Mouse (Mus musculus) hindbrain, embryonic 12.5 days (tissue): Measurements from ENCODE around the gene Atxn7l2. TPM values are rescaled to one million over a fixed set of nuclear protein-coding genes. Genes with fewer than 3 reads are reported as not detected.
"Not testable (repeated sequence)": the region's sequence is repeated elsewhere in the genome, so short reads cannot be mapped to it uniquely, and the experiment has no call there.

Experiments
- ATAC-seq: fragments of 200-750 bp; cut with Nextera tagmentation; 2 replicates; pipeline ENCODE4 v1.8.0; 2017; ENCODE audit warnings: moderate TSS enrichment; ENCODE audit not compliant: low FRiP score
- H3K27ac ChIP-seq: fragments of 300-500 bp; sonication (generic); 2 replicates; pipeline ENCODE4 v1.5.1; 2016; ENCODE audit warnings: mild to moderate bottlenecking
- H3K27me3 ChIP-seq: fragments of 300-500 bp; sonication (generic); 2 replicates; pipeline ENCODE4 v1.6.1; 2016; ENCODE audit warnings: mild to moderate bottlenecking
- H3K36me3 ChIP-seq: fragments of 300-500 bp; sonication (generic); 2 replicates; pipeline ENCODE4 v1.6.1; 2016; ENCODE audit warnings: mild to moderate bottlenecking
- H3K4me1 ChIP-seq: fragments of 300-500 bp; sonication (generic); 2 replicates; pipeline ENCODE4 v1.6.1; 2016
- H3K4me2 ChIP-seq: fragments of 300-500 bp; sonication (generic); replicated peaks from 2 replicates; pipeline ENCODE4 v1.6.1; 2016; ENCODE audit warnings: mild to moderate bottlenecking
- H3K4me3 ChIP-seq: fragments of 300-500 bp; sonication (generic); 2 replicates; pipeline ENCODE4 v1.5.1; 2016; ENCODE audit warnings: mild to moderate bottlenecking
- H3K9ac ChIP-seq: fragments of 300-500 bp; sonication (generic); 2 replicates; pipeline ENCODE4 v1.6.1; 2016; ENCODE audit warnings: mild to moderate bottlenecking, moderate library complexity
- H3K9me3 ChIP-seq: fragments of 300-500 bp; sonication (generic); replicated peaks from 2 replicates; pipeline ENCODE4 v1.6.1; 2016; ENCODE audit warnings: mild to moderate bottlenecking
- WGBS: fragments of 180-500 bp; shearing (Covaris S2); methylation state at CpG from one replicate; pipeline ENCODE4 v1.1.7; 2016; 5-methylcytosine and 5-hydroxymethylcytosine counted together
- polyA plus RNA-seq: library from polyadenylated mRNA; unstranded; fragments of >200 nt; fragmentation: Nextera tagmentation; extraction: Ambion mirVana; gene quantifications from 2 replicates; pipeline ENCODE4 v1.2.1, GENCODE M21; 2016

Atxn7l2 gene
- 27.6 and 29.6 TPM in 2 replicates for polyA plus RNA-seq

- peaks cover 7% of the 10 kb centered on the region; the same call in 1 of the 2 replicates for H3K27me3 ChIP-seq
- H3K9me3 ChIP-seq = no peaks in the 10 kb centered on the region
- peaks cover 27% of the 10 kb centered on the region for H3K36me3 ChIP-seq
- peak; percentile 88 for ATAC-seq
- H3K4me2 ChIP-seq = peak within 1 kb of the TSS; percentile 92
- peak within 1 kb of the TSS; percentile 62 for H3K4me3 ChIP-seq
- peak within 1 kb of the TSS; percentile 92 for H3K9ac ChIP-seq
- under 1% methylated on average over 14 of the region's 14 CpGs for WGBS
- H3K4me1 ChIP-seq = peaks cover 21% of the 10 kb centered on the region
- peak within 1 kb of the TSS; percentile 93 for H3K27ac ChIP-seq
Measured at GRCm38 (mm10) chr3:108210771-108211139, at the start of gene Atxn7l2. TSS of gene Atxn7l2 (minus strand) at chr3:108210934.

DNA sequence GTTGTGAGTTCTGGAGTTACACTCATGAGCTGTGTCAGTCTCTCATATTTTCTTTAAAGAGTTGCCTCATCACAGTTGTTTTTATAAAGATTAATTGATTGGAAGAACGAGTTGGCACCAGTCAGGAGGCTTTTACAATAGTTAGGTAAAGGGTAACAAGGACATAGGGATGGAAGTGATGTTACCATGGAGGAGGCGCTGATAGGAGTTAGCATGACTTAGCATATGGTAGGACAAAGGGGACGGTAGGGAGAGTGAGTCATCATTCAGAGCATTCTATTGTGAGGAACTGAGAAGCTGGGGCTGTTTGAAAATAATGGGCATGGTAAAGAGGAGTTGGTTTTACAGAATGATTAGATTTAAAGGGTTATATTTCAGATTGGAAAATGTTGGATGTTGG, 48.6 kb upstream of the Atxn7l2 start:
- no peaks in the 10 kb centered on the region for H3K9me3 ChIP-seq
- ATAC-seq = no peak
- no peaks in the 10 kb centered on the region for H3K27me3 ChIP-seq
- peaks cover 14% of the 10 kb centered on the region for H3K4me1 ChIP-seq
- peaks cover 16% of the 10 kb centered on the region for H3K36me3 ChIP-seq
- 56% methylated on average over 3 of the region's 3 CpGs for WGBS
- H3K27ac ChIP-seq = no peak overlapping the region
- no peak overlapping the region for H3K4me2 ChIP-seq
- no peak overlapping the region for H3K4me3 ChIP-seq
- no peak overlapping the region for H3K9ac ChIP-seq

GRCm38 (mm10) chr3:108257831-108258500, 47.2 kb upstream of the Atxn7l2 start:
- 78% methylated on average over 3 of the region's 3 CpGs for WGBS
- H3K27ac ChIP-seq = no peak overlapping the region

DNA sequence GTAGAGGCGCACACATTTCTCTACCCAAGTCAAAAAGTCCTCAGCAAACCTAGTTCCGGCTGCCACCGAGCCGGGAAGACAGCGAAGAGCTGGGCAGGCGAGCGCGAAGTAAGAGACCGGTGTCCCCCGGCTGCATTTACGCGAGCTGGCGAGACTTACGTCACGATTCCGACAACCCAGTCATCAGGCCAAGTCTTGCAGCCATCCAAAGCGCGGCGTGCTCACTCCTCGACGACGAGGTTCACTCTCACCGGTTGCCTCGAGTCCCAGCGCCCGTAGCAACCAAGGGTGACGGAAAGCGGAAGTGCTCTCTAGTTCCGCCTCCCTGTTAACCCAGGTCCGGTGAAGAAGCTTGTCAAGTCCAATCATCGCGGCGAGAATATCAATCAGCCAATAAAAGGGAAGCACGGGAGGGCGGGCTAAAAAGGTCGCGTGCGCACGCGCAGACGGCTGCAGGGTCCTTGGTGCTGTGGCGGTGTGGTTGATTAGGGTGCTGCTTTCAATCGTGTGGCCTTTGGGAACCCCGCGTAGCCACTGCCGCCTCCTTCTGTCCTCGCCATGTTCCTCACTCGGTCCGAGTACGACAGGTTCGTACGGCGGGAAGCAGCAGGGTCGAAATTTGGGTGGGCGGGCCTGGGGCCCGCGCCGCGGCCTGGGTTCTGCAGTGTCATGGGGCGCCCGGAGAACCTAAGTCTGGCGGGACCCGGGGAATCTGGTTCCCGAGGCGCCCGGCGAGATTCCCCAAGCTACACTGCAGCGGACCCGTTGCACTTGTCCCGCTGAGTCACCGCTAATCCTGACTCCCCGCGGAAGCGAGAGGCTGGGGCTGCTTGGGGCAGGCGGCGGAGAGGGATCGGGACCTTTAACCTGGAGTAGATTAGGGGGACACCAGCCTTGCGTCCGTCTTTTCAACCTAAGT, 46.2 kb upstream of the Atxn7l2 start, which contains the start of gene Psma5:
TSS of gene Psma5 (plus strand) at position 208 of the 919 bp plus-strand sequence.
- Histone ChIP-seq H3K9me3 (no peaks in the 10 kb centered on the region), H3K36me3 (peaks cover 3% of the 10 kb centered on the region), H3K4me1 (peaks cover 14% of the 10 kb centered on the region), H3K27me3 (no peaks in the 10 kb centered on the region), H3K4me2 (peak within 1 kb of the TSS; percentile 85), H3K4me3 (peak within 1 kb of the TSS; percentile 98), H3K27ac (no peak within 1 kb of the TSS), H3K9ac (peak within 1 kb of the TSS; percentile 94)
- WGBS = under 1% methylated on average over 79 of the region's 79 CpGs
- peak; percentile 100 for ATAC-seq

More at GRCm38 (mm10) chr3:108257831-108258500, 47.2 kb upstream of the Atxn7l2 start:
- Histone ChIP-seq H3K4me2 (peak overlapping the region; percentile 85), H3K4me1 (peaks cover 14% of the 10 kb centered on the region), H3K27me3 (no peaks in the 10 kb centered on the region), H3K4me3 (peak overlapping the region; percentile 98), H3K9ac (peak overlapping the region; percentile 94), H3K36me3 (peaks cover 9% of the 10 kb centered on the region), H3K9me3 (no peaks in the 10 kb centered on the region)
- ATAC-seq = no peak

- ATAC-seq = no peak
- no peak overlapping the region for H3K27ac ChIP-seq
- WGBS = 84% methylated on average over 2 of the region's 2 CpGs
- H3K36me3 ChIP-seq = no peaks in the 10 kb centered on the region
- no peak overlapping the region for H3K4me2 ChIP-seq
- H3K27me3 ChIP-seq = no peaks in the 10 kb centered on the region
- H3K9me3 ChIP-seq = no peaks in the 10 kb centered on the region
- H3K9ac ChIP-seq = no peak overlapping the region
- no peak overlapping the region for H3K4me3 ChIP-seq
- H3K4me1 ChIP-seq = no peaks in the 10 kb centered on the region
Measured at GRCm38 (mm10) chr3:108246857-108247256, 36.1 kb upstream of the Atxn7l2 start.

- no peak overlapping the region for H3K27ac ChIP-seq
- no peak overlapping the region for H3K9ac ChIP-seq
- no peak overlapping the region for H3K4me2 ChIP-seq
- no peak for ATAC-seq
- no peaks in the 10 kb centered on the region for H3K4me1 ChIP-seq
- H3K9me3 ChIP-seq = no peaks in the 10 kb centered on the region
- no peak overlapping the region for H3K4me3 ChIP-seq
- H3K27me3 ChIP-seq = no peaks in the 10 kb centered on the region
- WGBS = 90% methylated on average over 3 of the region's 3 CpGs
- no peaks in the 10 kb centered on the region for H3K36me3 ChIP-seq
Measured at GRCm38 (mm10) chr3:108241243-108241839, 30.6 kb upstream of the Atxn7l2 start.

DNA sequence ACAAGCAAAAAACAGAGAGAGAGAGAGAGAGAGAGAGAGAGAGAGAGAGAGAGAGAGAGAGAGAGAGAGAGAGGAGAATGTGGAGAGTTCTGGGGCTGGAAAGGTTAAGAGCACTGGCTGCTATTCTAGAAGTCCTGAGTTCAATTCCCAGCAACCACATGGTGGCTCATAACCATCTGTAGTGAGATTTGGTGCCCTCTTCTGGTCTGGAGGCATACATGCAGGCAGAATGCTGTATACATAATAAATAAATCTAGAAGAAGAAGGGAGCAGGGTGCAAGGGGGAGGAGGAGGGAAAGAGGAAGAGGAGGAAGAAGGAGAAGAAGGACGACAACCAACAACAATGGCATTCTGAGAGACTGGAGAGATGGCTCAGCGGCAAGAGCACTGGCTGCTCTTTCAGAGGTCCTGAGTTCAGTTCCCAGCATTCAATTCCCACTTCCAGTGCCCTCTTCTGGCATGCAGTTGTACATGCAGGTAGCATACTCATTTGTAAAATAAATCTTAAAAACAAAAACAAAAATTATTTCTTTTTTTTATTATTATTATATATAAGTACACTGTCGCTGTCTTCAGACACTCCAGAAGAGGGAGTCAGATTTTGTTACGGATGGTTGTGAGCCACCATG, 26.9 kb upstream of the Atxn7l2 start:
- not testable (repeated sequence) for H3K27me3 ChIP-seq, H3K4me1 ChIP-seq, ATAC-seq, H3K9ac ChIP-seq, H3K4me3 ChIP-seq, H3K36me3 ChIP-seq, H3K9me3 ChIP-seq, H3K4me2 ChIP-seq, H3K27ac ChIP-seq
- WGBS = 83% methylated on average over 4 of the region's 4 CpGs

DNA sequence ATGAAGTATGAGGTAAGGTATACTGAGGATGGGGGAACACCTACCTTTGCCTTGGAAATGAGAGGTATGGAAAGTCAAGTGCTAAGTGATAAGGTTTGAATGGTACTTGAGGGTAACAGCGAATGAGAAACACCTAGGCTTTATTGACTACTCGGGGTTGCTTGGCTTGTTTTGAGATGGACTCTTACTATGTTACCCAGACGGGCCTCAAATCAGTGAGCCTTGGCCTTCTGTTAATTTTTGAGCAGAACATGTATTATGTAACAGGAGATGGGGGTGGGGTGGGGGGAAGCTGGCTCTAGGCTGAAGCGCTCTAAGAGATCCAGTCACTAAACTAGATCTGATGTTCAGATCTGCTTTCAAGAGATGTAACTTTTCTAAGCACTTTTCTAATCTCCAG, 20.9 kb upstream of the Atxn7l2 start:
- H3K9me3 ChIP-seq = no peaks in the 10 kb centered on the region
- no peak overlapping the region for H3K4me2 ChIP-seq
- WGBS = 83% methylated on average over 4 of the region's 4 CpGs
- no peak overlapping the region for H3K4me3 ChIP-seq
- no peak overlapping the region for H3K27ac ChIP-seq
- no peaks in the 10 kb centered on the region for H3K36me3 ChIP-seq
- H3K27me3 ChIP-seq = peaks cover 15% of the 10 kb centered on the region
- no peak overlapping the region for H3K9ac ChIP-seq
- H3K4me1 ChIP-seq = peaks cover 6% of the 10 kb centered on the region
- ATAC-seq = no peak

DNA sequence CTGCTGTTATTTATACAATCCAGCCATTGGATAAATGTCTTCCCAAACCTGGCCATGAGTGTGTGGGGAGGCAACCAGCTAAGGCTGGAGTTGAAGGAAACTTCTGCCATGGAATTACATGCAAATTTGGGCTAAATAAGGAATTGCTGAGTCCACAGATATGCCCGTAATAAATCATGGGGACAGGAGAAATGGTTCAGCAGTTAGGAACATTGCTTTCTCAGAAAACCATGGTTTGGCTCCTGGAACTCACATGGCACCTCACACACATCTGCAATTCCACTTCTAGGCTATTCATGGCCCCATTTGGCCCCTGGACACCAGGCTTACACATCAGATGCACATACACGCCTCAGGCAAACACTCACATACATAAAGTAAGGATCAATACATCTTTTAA, 16.8 kb upstream of the Atxn7l2 start:
- peaks cover 15% of the 10 kb centered on the region for H3K4me1 ChIP-seq
- no peak for ATAC-seq
- peaks cover 51% of the 10 kb centered on the region for H3K27me3 ChIP-seq
- WGBS = 78% methylated on average over 2 of the region's 2 CpGs
- 0 out of 2 replicates have a peak overlapping the region, but pooled peaks have one; percentile 63 for H3K4me2 ChIP-seq
- H3K36me3 ChIP-seq = no peaks in the 10 kb centered on the region
- H3K4me3 ChIP-seq = no peak overlapping the region
- no peak overlapping the region for H3K9ac ChIP-seq
- no peak overlapping the region for H3K27ac ChIP-seq
- no peaks in the 10 kb centered on the region for H3K9me3 ChIP-seq

DNA sequence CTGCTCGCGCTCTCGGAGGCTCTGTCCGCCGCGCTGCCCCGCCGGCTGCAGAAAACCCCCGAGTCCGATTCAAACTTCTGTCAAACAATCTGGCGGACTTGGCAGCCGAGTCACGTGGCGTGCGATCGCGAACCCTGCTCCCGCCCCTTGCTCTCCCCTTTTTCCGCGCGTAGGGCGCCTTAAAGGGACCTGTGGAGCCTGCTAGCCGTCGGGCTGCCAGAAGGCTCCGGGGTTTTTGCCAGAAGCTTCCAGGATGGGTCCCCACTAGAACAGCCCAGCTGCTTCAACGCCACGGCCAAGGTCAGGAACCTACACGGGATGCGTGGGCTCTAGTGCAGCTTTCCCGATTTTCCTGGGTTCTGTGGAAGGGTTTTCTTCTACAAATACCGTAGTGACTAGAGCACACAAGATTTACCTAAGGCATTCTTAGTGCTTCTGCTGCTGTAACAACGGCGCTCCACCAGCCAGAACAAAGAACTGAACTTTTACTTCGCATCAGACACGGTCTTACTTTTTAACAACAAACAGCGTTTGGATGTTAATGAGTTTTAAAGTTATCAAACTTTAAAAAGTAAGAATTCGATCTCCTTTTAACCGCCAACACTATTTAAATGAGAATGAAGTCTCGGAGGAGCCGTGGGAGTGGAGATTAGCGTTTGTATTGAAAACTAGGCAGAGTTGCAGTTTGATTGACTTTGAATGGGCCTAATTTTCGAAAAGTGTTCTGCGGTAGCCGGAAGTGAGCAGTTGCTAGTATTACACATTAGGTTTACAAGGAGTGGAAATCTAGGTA, 16.0 kb upstream of the Atxn7l2 start, which contains the start of gene Sypl2:
TSS of gene Sypl2 (minus strand) at position 91 of the 793 bp plus-strand sequence.
- H3K27ac ChIP-seq = no peak within 1 kb of the TSS
- peak within 1 kb of the TSS; percentile 49 for H3K9ac ChIP-seq
- 4% methylated on average over 43 of the region's 44 CpGs for WGBS
- H3K27me3 ChIP-seq = peaks cover 56% of the 10 kb centered on the region
- H3K4me3 ChIP-seq = peak within 1 kb of the TSS; percentile 42
- peak within 1 kb of the TSS; percentile 63 for H3K4me2 ChIP-seq
- peaks cover 15% of the 10 kb centered on the region for H3K4me1 ChIP-seq
- no peaks in the 10 kb centered on the region for H3K36me3 ChIP-seq
- no peaks in the 10 kb centered on the region for H3K9me3 ChIP-seq
- ATAC-seq = no peak
